8 mouse cellular contexts compared by ENCODE assay signal in the genomic region with DNA sequence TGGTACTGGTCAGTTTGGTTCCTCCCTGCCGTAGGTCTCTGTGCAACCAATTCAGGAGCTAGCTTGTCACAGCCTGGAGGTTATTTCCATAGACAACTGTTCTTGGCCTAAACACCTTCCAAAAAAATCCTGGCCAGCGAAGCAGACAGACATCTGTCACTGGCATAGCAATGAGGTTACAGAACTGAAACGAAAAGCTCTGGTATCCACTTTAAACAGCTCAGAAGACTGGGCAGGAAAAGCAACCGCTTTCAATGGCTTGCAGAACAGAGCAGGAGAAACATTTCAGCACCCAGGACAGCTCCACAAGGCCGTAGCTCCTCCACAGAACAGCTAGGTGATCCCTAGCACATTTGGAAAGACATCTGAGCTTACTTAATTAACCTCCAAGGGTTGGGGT.
A peak's percentile ranks its signal among the peaks of the same experiment; 100 is the strongest.
DNase-seq lines count a peak whose midpoint lies in the region; ATAC-seq lines count a peak whose summit lies in the region.

No protein-coding gene starts in this region.

- H3K27me3 ChIP-seq in heart, embryonic 10.5 days (ENCODE audit: insufficient read depth, poor library complexity, severe bottlenecking) = peaks cover 11% of the 10 kb centered on the region; the same call in 1 of the 2 replicates
- peaks cover 25% of the 10 kb centered on the region; the same call in 1 of the 2 replicates for H3K27me3 ChIP-seq in heart, embryonic 12.5 days (replicated peaks)
- no peaks in the 10 kb centered on the region for H3K27me3 ChIP-seq in embryonic facial prominence, embryonic 11.5 days (ENCODE audit: control insufficient read depth, insufficient read depth, low read length)
- H3K27me3 ChIP-seq in liver, embryonic 13.5 days = 0 out of 2 replicates have a peak, but pooled peaks cover 12% of the 10 kb centered on the region

- WGBS in heart, embryonic 10.5 days = 31% methylated on average over 5 of the region's 5 CpGs
- 31% methylated on average over 5 of the region's 5 CpGs for WGBS in heart, embryonic 12.5 days
- 36% methylated on average over 5 of the region's 5 CpGs for WGBS in embryonic facial prominence, embryonic 11.5 days
- 24% methylated on average over 5 of the region's 5 CpGs for WGBS in liver, embryonic 13.5 days (ENCODE audit: insufficient replicate concordance)

- H3K4me2 ChIP-seq in heart, embryonic 12.5 days = no peak overlapping the region
- H3K4me2 ChIP-seq in embryonic facial prominence, embryonic 11.5 days (ENCODE audit: low read depth, low read length) = no peak overlapping the region
- H3K4me2 ChIP-seq in liver, embryonic 13.5 days = no peak overlapping the region

- no peak overlapping the region for H3K27ac ChIP-seq in heart, embryonic 10.5 days
- no peak overlapping the region for H3K27ac ChIP-seq in heart, embryonic 12.5 days (ENCODE audit: poor library complexity, severe bottlenecking)
- no peak overlapping the region for H3K27ac ChIP-seq in embryonic facial prominence, embryonic 11.5 days (replicated peaks; ENCODE audit: low read depth, low read length)
- H3K27ac ChIP-seq in liver, embryonic 13.5 days = no peak overlapping the region

- no peaks in the 10 kb centered on the region for H3K9me3 ChIP-seq in heart, embryonic 10.5 days
- H3K9me3 ChIP-seq in heart, embryonic 12.5 days (replicated peaks) = no peaks in the 10 kb centered on the region
- no peaks in the 10 kb centered on the region for H3K9me3 ChIP-seq in embryonic facial prominence, embryonic 11.5 days (replicated peaks; ENCODE audit: control insufficient read depth, low read length)
- no peaks in the 10 kb centered on the region for H3K9me3 ChIP-seq in liver, embryonic 13.5 days (replicated peaks)

- ATAC-seq in heart, embryonic 12.5 days (ENCODE audit: insufficient number of reproducible peaks, low FRiP score) = no peak
- ATAC-seq in embryonic facial prominence, embryonic 11.5 days (replicated peaks; ENCODE audit: insufficient number of reproducible peaks, low FRiP score, low TSS enrichment, low read depth) = no peak
- ATAC-seq in liver, embryonic 13.5 days (ENCODE audit: low read depth) = no peak

- peak; percentile 80 for DNase-seq in heart, embryonic 10.5 days (ENCODE audit: low spot score)
- peak; percentile 89 for DNase-seq in 3T3-L1 (ENCODE audit: low read depth, low spot score)
- peak; percentile 55 to 56 for DNase-seq in adrenal gland, adult 18-20 months (ENCODE audit: low spot score in 2 of 2)
- peak; percentile 89 for DNase-seq in embryonic facial prominence, embryonic 11.5 days (ENCODE audit: low spot score)
- peak; percentile 24 for DNase-seq in liver, embryonic 13.5 days
- DNase-seq in thymus, postnatal 14 days = peak; percentile 35
- DNase-seq in right cerebral cortex, postnatal 25 days = no peak

- no peak overlapping the region for H3K4me3 ChIP-seq in heart, embryonic 10.5 days
- no peak overlapping the region for H3K4me3 ChIP-seq in heart, embryonic 12.5 days
- no peak overlapping the region for H3K4me3 ChIP-seq in embryonic facial prominence, embryonic 11.5 days (ENCODE audit: low read depth, low read length)
- no peak overlapping the region for H3K4me3 ChIP-seq in liver, embryonic 13.5 days (replicated peaks)

- H3K36me3 ChIP-seq in heart, embryonic 10.5 days = no peaks in the 10 kb centered on the region
- no peaks in the 10 kb centered on the region for H3K36me3 ChIP-seq in heart, embryonic 12.5 days
- H3K36me3 ChIP-seq in embryonic facial prominence, embryonic 11.5 days (replicated peaks; ENCODE audit: control insufficient read depth, insufficient read depth, low read depth, low read length) = no peaks in the 10 kb centered on the region
- no peaks in the 10 kb centered on the region for H3K36me3 ChIP-seq in liver, embryonic 13.5 days

- no peak overlapping the region for H3K9ac ChIP-seq in heart, embryonic 12.5 days
- no peak overlapping the region for H3K9ac ChIP-seq in embryonic facial prominence, embryonic 11.5 days (replicated peaks; ENCODE audit: low read length)
- H3K9ac ChIP-seq in liver, embryonic 13.5 days = no peak overlapping the region

- H3K4me1 ChIP-seq in heart, embryonic 10.5 days = peaks cover 14% of the 10 kb centered on the region
- peaks cover 12% of the 10 kb centered on the region for H3K4me1 ChIP-seq in heart, embryonic 12.5 days (replicated peaks)
- H3K4me1 ChIP-seq in embryonic facial prominence, embryonic 11.5 days (ENCODE audit: control insufficient read depth, insufficient read depth, low read length) = no peaks in the 10 kb centered on the region
- peaks cover 14% of the 10 kb centered on the region for H3K4me1 ChIP-seq in liver, embryonic 13.5 days (replicated peaks)
